Mouse (Mus musculus) bone marrow macrophage, adult 2 months (primary cell): ENCODE measurements around the gene Tub. TPM values are rescaled to one million over a fixed set of nuclear protein-coding genes. Genes with fewer than 3 reads are reported as not detected.

Source experiments
- H3K27ac ChIP-seq: 2 replicates; pipeline ENCODE4 v1.5.1; 2012; ENCODE audit warnings: low read depth, low read length; ENCODE audit not compliant: insufficient read depth
- H3K4me1 ChIP-seq: 2 replicates; pipeline ENCODE4 v1.6.1; 2012; ENCODE audit warnings: low read length; ENCODE audit not compliant: control insufficient read depth, insufficient read depth
- H3K4me3 ChIP-seq: 2 replicates; pipeline ENCODE4 v1.5.1; 2012; ENCODE audit warnings: mild to moderate bottlenecking, low read length, moderate library complexity; ENCODE audit not compliant: insufficient read depth
- CTCF ChIP-seq: IDR thresholded peaks from 2 replicates; pipeline ENCODE4 v1.5.1; 2012; ENCODE audit warnings: low read depth, mild to moderate bottlenecking, low read length, moderate library complexity
- POLR2A ChIP-seq: IDR thresholded peaks from 2 replicates; pipeline ENCODE4 v1.6.1; 2012; ENCODE audit warnings: mild to moderate bottlenecking, low read depth, low read length, borderline replicate concordance
- polyA plus RNA-seq: library from polyadenylated mRNA; stranded (reverse); fragments of >200 nt; gene quantifications from 2 replicates; pipeline ENCODE4 v1.2.4, GENCODE M21; 2012; ENCODE audit not compliant: missing spikeins, insufficient read depth, insufficient read length

The Tub gene
- polyA plus RNA-seq, 1 experiment = not detected

GRCm38 (mm10) chr7:108941466-108941865 lies 8.7 kb upstream of the Tub start:
- TF ChIP-seq CTCF = no peak
- TF ChIP-seq POLR2A = no peak
- H3K27ac ChIP-seq = no peak overlapping the region
- no peak overlapping the region for H3K4me3 ChIP-seq
- no peaks in the 10 kb centered on the region for H3K4me1 ChIP-seq

- TF ChIP-seq CTCF (no peak), POLR2A (no peak)
- H3K4me1 ChIP-seq = no peaks in the 10 kb centered on the region
- no peak overlapping the region for H3K4me3 ChIP-seq
- H3K27ac ChIP-seq = no peak overlapping the region
Observed at GRCm38 (mm10) chr7:108944002-108944401, 6.1 kb upstream of the Tub start.

- TF ChIP-seq CTCF = no peak
- TF ChIP-seq POLR2A = no peak
- Histone ChIP-seq H3K4me1 (0 out of 2 replicates have a peak, but pooled peaks cover 2% of the 10 kb centered on the region), H3K27ac (no peak overlapping the region), H3K4me3 (no peak overlapping the region)
Observed at GRCm38 (mm10) chr7:108948611-108949010, 1.5 kb upstream of the Tub start.

GRCm38 (mm10) chr7:108949301-108949700 lies 837 bp upstream of the Tub start:
- Histone ChIP-seq H3K27ac (no peak overlapping the region), H3K4me1 (0 out of 2 replicates have a peak, but pooled peaks cover 2% of the 10 kb centered on the region), H3K4me3 (no peak overlapping the region)
- TF ChIP-seq CTCF (no peak), POLR2A (no peak)

GRCm38 (mm10) chr7:108950762-108951331 lies 709 bp downstream of the Tub start:
- H3K4me3 ChIP-seq = peak overlapping the region; percentile 24; the same call in 1 of the 2 replicates
- TF ChIP-seq CTCF (no peak), POLR2A (no peak)
- 0 out of 2 replicates have a peak, but pooled peaks cover 2% of the 10 kb centered on the region for H3K4me1 ChIP-seq
- H3K27ac ChIP-seq = no peak overlapping the region

GRCm38 (mm10) chr7:108952801-108953200 lies 2.7 kb downstream of the Tub start:
- TF ChIP-seq CTCF (no peak), POLR2A (no peak)

GRCm38 (mm10) chr7:108954185-108954584 lies 4.0 kb downstream of the Tub start:
- TF ChIP-seq POLR2A (no peak), CTCF (peak; percentile 56)
- Histone ChIP-seq H3K27ac (no peak overlapping the region), H3K4me1 (peaks cover 4% of the 10 kb centered on the region; the same call in 1 of the 2 replicates), H3K4me3 (no peak overlapping the region)

More at GRCm38 (mm10) chr7:108952801-108953200, 2.7 kb downstream of the Tub start:
- Histone ChIP-seq H3K4me3 (no peak overlapping the region), H3K27ac (no peak overlapping the region), H3K4me1 (peaks cover 4% of the 10 kb centered on the region; the same call in 1 of the 2 replicates)

GRCm38 (mm10) chr7:108957734-108958133 lies 7.6 kb downstream of the Tub start:
- H3K4me1 ChIP-seq = peaks cover 4% of the 10 kb centered on the region; the same call in 1 of the 2 replicates
- no peak overlapping the region for H3K27ac ChIP-seq
- TF ChIP-seq CTCF (no peak), POLR2A (no peak)
- no peak overlapping the region for H3K4me3 ChIP-seq

- no peaks in the 10 kb centered on the region for H3K4me1 ChIP-seq
- peak; percentile 35; the same call in 1 of the 2 replicates for TF ChIP-seq CTCF
- TF ChIP-seq POLR2A = no peak
- H3K4me3 ChIP-seq = no peak overlapping the region
- no peak overlapping the region for H3K27ac ChIP-seq
Observed at GRCm38 (mm10) chr7:108965968-108966367, 15.8 kb downstream of the Tub start.

GRCm38 (mm10) chr7:108966742-108967362 lies 16.7 kb downstream of the Tub start:
- H3K4me1 ChIP-seq = no peaks in the 10 kb centered on the region
- TF ChIP-seq POLR2A (no peak), CTCF (peak; percentile 69)

More at GRCm38 (mm10) chr7:108966742-108967362, 16.7 kb downstream of the Tub start:
- Histone ChIP-seq H3K4me3 (no peak overlapping the region), H3K27ac (no peak overlapping the region)
